ENCODE assay signal across 19 mouse cellular contexts in genomic region chr10:30966176-30966575, GRCm38 (mm10).
"Had no signal": no experiment of that assay in that cellular context is flagged by ENCODE, and none has a peak within 500 bp of the region (broad histone marks: within the 10 kb centered on the region; RNA-seq: fewer than 3 reads in every experiment).

No protein-coding gene starts in this region.

- DNase-seq: kidney, postnatal 25 days; layer of hippocampus, postnatal 36 days; liver, embryonic 13.5 days; lung, adult 2 months; lung, postnatal 14 days; lung, postnatal 4 days; midbrain, embryonic 14.5 days; right cerebral cortex, adult 18-20 months; right cerebral cortex, postnatal 14 days; right cerebral cortex, postnatal 4 days; spleen, adult 18-20 months; thymus, postnatal 25 days had no signal

- H3K4me3 ChIP-seq: layer of hippocampus, adult 2 months; left cerebral cortex, adult 2 months; liver, embryonic 13.5 days; neural tube, embryonic 12.5 days; neural tube, embryonic 15.5 days; stomach, embryonic 15.5 days had no signal

- H3K36me3 ChIP-seq: liver, embryonic 13.5 days; neural tube, embryonic 12.5 days; neural tube, embryonic 15.5 days; stomach, embryonic 15.5 days had no signal

- H3K9me3 ChIP-seq: liver, embryonic 13.5 days; neural tube, embryonic 12.5 days; neural tube, embryonic 15.5 days; stomach, embryonic 15.5 days had no signal

- H3K27me3 ChIP-seq: liver, embryonic 13.5 days; neural tube, embryonic 12.5 days; neural tube, embryonic 15.5 days; stomach, embryonic 15.5 days had no signal

- H3K4me1 ChIP-seq: liver, embryonic 13.5 days; neural tube, embryonic 12.5 days; neural tube, embryonic 15.5 days; stomach, embryonic 15.5 days had no signal

- H3K27ac ChIP-seq: kidney, postnatal 0 days; layer of hippocampus, adult 2 months; left cerebral cortex, adult 2 months; liver, embryonic 13.5 days; neural tube, embryonic 12.5 days; neural tube, embryonic 15.5 days; stomach, embryonic 15.5 days had no signal

- H3K9ac ChIP-seq: liver, embryonic 13.5 days; neural tube, embryonic 12.5 days; neural tube, embryonic 15.5 days; stomach, embryonic 15.5 days had no signal

- H3K4me2 ChIP-seq: liver, embryonic 13.5 days; midbrain, embryonic 11.5 days; neural tube, embryonic 12.5 days; neural tube, embryonic 15.5 days; stomach, embryonic 15.5 days had no signal
